Mouse (Mus musculus) testis, postnatal 10 days (tissue): Measurements from ENCODE around the gene Tmem72.
A peak's percentile ranks its signal among the peaks of the same experiment; 100 is the strongest.

Experiments
- DNase-seq: peaks from one replicate; pipeline ENCODE4 v3.0.0; 2021; ENCODE audit warnings: low spot score

Gene Tmem72

DNA sequence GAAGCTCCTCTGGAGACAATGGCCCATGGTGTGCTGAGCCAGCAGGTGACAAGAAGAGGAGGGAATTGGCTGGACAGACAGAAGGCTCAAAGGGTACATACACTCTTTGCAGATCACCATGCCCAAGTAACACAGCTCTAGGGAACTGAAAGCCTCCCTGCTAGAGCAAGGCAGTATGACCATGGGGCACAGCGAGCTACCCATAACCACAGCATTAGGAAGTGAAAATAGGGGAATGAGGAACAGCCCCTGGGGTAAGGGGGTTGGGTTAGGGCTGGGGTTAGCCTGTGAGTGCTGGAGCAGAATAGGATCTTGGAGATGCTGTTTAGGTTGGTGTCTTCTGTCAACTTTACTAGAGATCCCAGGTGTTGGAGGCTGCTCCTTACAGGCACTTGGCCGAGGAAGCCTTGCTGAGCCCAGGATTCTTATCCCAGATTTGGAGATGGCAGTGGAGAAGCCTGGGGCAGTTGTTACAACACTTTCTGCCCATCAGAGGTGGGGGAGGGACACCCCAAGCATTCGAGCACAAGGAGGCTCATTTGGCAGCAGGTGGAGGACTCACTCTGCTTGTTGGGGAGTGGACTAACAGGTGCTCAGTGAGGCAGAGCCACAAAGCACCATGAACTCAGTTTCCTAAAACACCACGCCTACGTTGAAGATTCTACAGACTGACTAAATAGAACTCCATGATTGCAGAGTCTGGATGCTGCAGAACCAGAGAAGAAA, 37.0 kb downstream of the Tmem72 start:
- DNase-seq = no peak

DNA sequence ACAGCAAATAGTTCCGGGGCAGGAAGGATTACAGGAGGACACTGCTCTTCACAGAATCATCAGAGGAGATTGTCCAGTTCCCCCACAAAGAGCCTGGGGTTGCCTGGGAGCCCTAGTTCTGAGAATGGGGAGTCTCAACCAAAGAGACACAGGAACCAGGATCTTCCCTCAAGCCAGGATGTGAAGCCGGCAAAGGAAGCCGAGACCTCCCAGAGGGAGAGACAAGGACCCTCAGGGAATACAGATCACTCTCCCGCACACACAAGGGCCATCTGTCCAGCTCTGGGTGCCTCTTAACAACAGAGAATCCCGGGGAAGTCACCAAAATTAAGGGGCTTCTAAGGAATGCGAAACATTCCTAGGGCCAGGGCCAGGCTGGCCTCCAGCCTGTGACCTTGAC, 39.4 kb downstream of the Tmem72 start:
- peak; percentile 35 for DNase-seq

GRCm38 (mm10) chr6:116676355-116676913, 40.3 kb downstream of the Tmem72 start:
- DNase-seq = peak; percentile 37

- peak; percentile 37 for DNase-seq
Measured at GRCm38 (mm10) chr6:116674283-116674886, 42.3 kb downstream of the Tmem72 start.

GRCm38 (mm10) chr6:116673471-116674282, 43.0 kb downstream of the Tmem72 start, which contains the start of gene Rassf4:
Gene Rassf4 (minus strand): TSS chr6:116673952.
- DNase-seq = peak; percentile 91

GRCm38 (mm10) chr6:116672349-116672748, 44.4 kb downstream of the Tmem72 start:
- DNase-seq = no peak

DNA sequence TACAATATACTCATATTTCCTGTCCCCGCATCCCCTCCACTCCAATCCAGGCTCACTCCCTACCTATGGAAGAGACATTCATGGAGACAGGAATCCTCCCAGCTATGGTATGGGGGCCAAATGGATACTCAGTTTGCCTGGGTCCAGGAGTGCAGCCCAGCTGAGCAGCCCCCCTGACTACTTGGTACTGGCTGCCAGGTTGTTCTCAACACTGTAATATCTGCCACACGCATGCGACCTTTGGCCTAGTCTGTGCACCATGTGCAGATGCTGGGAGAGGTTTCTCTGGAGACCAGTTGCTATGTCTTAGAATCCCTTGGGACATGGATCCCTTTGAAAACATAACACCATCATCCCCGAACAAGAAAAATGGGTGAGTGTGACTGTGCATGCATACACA, 44.9 kb downstream of the Tmem72 start:
- no peak for DNase-seq

GRCm38 (mm10) chr6:116671031-116671430, 45.7 kb downstream of the Tmem72 start:
- no peak for DNase-seq

GRCm38 (mm10) chr6:116670144-116670543, 46.6 kb downstream of the Tmem72 start:
- DNase-seq = peak; percentile 61

- DNase-seq = no peak
Measured at GRCm38 (mm10) chr6:116668682-116669470, 47.8 kb downstream of the Tmem72 start.

DNA sequence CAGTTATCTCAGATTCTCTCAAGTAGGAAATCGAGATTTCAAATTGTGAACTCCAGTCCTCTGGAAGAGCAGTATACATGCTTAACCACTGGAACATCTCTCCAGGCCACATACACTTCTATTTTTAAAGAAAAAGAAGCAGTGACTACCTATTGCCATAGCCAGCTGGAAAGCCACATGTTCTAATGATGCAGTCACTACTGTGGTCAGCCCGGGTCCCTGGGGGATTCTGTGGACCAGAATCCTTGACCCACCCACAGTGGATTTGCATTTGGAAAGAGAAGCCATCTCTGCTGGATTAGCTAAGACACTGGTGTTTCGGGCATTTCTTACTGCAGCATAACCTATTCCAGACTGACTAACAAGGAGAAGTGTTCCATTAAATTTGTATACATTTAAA, 49.3 kb downstream of the Tmem72 start:
- no peak for DNase-seq

- DNase-seq = no peak
Measured at GRCm38 (mm10) chr6:116666892-116667291, 49.8 kb downstream of the Tmem72 start.

- DNase-seq = no peak
Measured at GRCm38 (mm10) chr6:116666085-116666750, 50.5 kb downstream of the Tmem72 start.

DNA sequence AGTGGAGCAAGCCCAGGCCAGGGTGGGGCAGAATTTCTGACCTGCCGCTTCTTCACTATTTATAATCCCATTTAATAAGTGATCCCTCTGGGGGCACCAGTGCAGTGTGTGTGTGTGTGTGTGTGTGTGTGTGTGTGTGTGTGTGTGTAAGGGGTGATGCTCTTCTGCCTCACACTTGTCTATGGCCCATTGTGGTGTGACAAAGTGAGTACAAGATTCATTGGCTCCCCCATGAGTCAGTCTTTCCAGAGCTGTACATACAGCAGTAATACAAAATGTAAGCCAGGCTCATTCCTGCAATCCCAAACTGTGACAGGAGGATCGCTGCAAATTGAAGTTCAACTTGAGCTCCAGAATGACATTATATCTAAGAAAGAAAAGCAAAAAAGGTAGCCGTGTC, 51.9 kb downstream of the Tmem72 start:
- DNase-seq = no peak

DNA sequence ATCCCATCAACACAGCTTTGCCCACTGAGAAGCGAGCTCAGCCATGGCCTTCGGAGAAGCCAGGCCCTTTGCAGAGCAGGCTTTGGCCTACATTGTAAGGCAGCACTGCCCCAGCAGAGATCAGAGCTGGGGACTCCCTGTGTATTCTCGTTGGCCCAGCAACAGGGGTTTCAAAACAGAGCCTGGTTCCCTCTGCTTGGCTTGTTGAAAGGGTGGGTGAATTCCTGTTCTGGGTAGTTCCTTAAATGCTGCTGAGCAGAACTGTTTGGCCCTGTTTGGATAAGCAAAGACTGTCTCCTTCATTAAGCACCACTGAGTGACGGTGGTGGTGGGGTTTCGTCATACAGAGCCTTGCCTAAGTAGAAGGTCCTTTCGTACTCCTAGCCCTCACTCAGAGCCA, 52.7 kb downstream of the Tmem72 start:
- no peak for DNase-seq

GRCm38 (mm10) chr6:116663364-116663763, 53.3 kb downstream of the Tmem72 start:
- DNase-seq = no peak

- DNase-seq = peak; percentile 76
Measured at GRCm38 (mm10) chr6:116653684-116654454, 62.8 kb downstream of the Tmem72 start.

DNA sequence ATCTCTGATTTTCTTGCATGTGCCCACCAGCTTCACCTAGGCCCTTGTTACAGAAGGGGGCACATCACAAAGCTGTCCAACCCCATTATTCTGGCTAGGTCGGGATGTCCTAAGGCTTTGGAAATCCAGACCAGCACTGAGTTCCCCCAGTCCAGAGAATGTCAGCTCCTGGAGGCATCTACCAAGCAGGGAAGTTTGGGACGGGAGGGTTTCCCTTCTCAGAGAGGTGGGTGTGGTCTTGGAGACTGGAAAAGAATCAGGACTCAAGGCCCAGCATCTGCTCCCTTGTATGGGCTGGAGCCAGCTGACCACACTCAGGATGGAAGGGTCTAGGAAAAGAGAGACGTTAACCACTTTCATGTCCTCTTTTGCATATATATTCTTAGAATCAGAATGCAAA, 63.5 kb downstream of the Tmem72 start:
- no peak for DNase-seq

- DNase-seq = peak; percentile 53
Measured at GRCm38 (mm10) chr6:116651437-116652118, 65.1 kb downstream of the Tmem72 start.

DNA sequence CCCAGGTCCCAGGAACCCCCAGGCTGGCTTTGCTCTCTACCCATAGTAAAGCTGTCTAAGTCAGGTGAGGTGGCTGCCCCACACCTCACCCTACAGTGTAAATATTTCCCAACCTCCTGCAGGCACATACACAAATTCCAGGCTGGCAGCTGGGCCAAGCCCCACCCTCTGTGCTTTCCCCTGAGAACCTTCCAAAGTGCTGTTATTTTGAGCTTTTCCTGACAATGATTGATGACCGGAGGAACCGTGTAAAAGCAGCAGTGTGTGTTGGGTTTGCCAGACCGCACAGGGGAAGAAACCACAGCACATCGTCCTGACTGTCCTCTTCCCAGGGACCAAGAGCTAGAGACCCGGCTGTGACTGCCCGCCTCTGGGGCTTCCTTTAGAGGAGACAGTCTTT, 66.3 kb downstream of the Tmem72 start, which contains the start of gene Depp1:
Depp1 (plus strand) TSS at position 204 of the 400 bp plus-strand sequence.
- no peak for DNase-seq
